Mouse (Mus musculus) erythroid progenitor cell, adult 5-6 weeks (primary cell): ENCODE data around the gene Clec11a. TPM values are rescaled to one million over a fixed set of nuclear protein-coding genes. Genes with fewer than 3 reads are reported as not detected.
"Not testable (repeated sequence)": the region's sequence is repeated elsewhere in the genome, so short reads cannot be mapped to it uniquely, and the experiment has no call there.

Experiments
- ATAC-seq: replicated peaks from 2 replicates; pipeline ENCODE4 v1.8.0; 2016; ENCODE audit warnings: moderate number of reproducible peaks, mild to moderate bottlenecking, moderate TSS enrichment, inconsistent platforms; ENCODE audit not compliant: poor library complexity, low FRiP score, severe bottlenecking
- total RNA-seq, 2 experiments: library from RNA; stranded (forward) in 1 of 2; stranded (reverse) in 1 of 2; fragments of 150-400 nt in 1 of 2; fragments of 186-747, 209-891 nt in 1 of 2; gene quantifications; 2 replicates each; pipeline versions ENCODE4 v1.2.3 to v1.2.4; 2015 to 2017; ENCODE audit warnings: low replicate concordance in 2 of 2

The Clec11a gene
- total RNA-seq, 2 experiments from 2014 or later = 2.5 TPM; not detected in 1

- ATAC-seq = no peak
Observed at GRCm38 (mm10) chr7:44332336-44332735, 25.6 kb upstream of the Clec11a start.

GRCm38 (mm10) chr7:44326614-44327013 is 19.9 kb upstream of the Clec11a start:
- no peak for ATAC-seq

GRCm38 (mm10) chr7:44322290-44322689 is 15.6 kb upstream of the Clec11a start:
- ATAC-seq = no peak

- no peak for ATAC-seq
Observed at GRCm38 (mm10) chr7:44320886-44321285, 14.2 kb upstream of the Clec11a start.

- ATAC-seq = no peak
Observed at GRCm38 (mm10) chr7:44317913-44318312, 11.2 kb upstream of the Clec11a start.

GRCm38 (mm10) chr7:44312484-44312883 is 5.8 kb upstream of the Clec11a start:
- no peak for ATAC-seq

- ATAC-seq = no peak
Observed at GRCm38 (mm10) chr7:44311713-44312304, 5.1 kb upstream of the Clec11a start.

- ATAC-seq = no peak
Observed at GRCm38 (mm10) chr7:44310878-44311712, 4.4 kb upstream of the Clec11a start.

GRCm38 (mm10) chr7:44310285-44310877 is 3.7 kb upstream of the Clec11a start:
- ATAC-seq = no peak

- ATAC-seq = no peak
Observed at GRCm38 (mm10) chr7:44309475-44310284, 3.0 kb upstream of the Clec11a start, which contains the start of gene Shank1. Gene Shank1, plus strand, starts transcription at chr7:44310253.

GRCm38 (mm10) chr7:44307261-44308020 is 739 bp upstream of the Clec11a start:
- no peak for ATAC-seq

GRCm38 (mm10) chr7:44305686-44306085 is 1.0 kb downstream of the Clec11a start:
- no peak for ATAC-seq

- ATAC-seq = peak; percentile 68
Observed at GRCm38 (mm10) chr7:44304775-44305641, 1.7 kb downstream of the Clec11a start.

- ATAC-seq = no peak
Observed at GRCm38 (mm10) chr7:44304463-44304774, 2.3 kb downstream of the Clec11a start.

GRCm38 (mm10) chr7:44303346-44304340 is 3.1 kb downstream of the Clec11a start:
- no peak for ATAC-seq

GRCm38 (mm10) chr7:44297501-44297900 is 9.2 kb downstream of the Clec11a start:
- not testable (repeated sequence) for ATAC-seq

GRCm38 (mm10) chr7:44291418-44291817 is 15.3 kb downstream of the Clec11a start:
- ATAC-seq = no peak
